21 mouse cellular contexts compared by ENCODE assay signal in genomic region chrX:152067789-152068188, GRCm38 (mm10). TPM values are rescaled to one million over a fixed set of nuclear protein-coding genes. Genes with fewer than 3 reads are reported as not detected.
DNase-seq lines count a peak whose midpoint lies in the region; ATAC-seq lines count a peak whose summit lies in the region.
"Had no signal": no experiment of that assay in that cellular context is flagged by ENCODE, and none has a peak within 500 bp of the region (broad histone marks: within the 10 kb centered on the region; RNA-seq: fewer than 3 reads in every experiment).

No protein-coding gene starts in this region.

- intact Hi-C loops in left cerebral cortex, postnatal 10 days (cut with DNase I) = no loop called here

- WGBS in forebrain, embryonic 11.5 days = 74% methylated on average over 1 of the region's 1 CpGs

- DNase-seq in left cerebral cortex, adult 11 months (ENCODE audit: low spot score) = peak; percentile 2
- no peak for DNase-seq in left cerebral cortex, postnatal 10 days (ENCODE audit: extremely low spot score in 1 of 2, low spot score in 2 of 2)
- DNase-seq in A20 (ENCODE audit: low read depth, low spot score) = peak; percentile 65
- peak; percentile 28 for DNase-seq in splenic B cell, adult 2 months (ENCODE audit: low read depth, low spot score)
- no peak for DNase-seq in forebrain, embryonic 11.5 days (ENCODE audit: low spot score)
- no peak for DNase-seq in T-cell, adult 2 months (ENCODE audit: low spot score)
- DNase-seq: adrenal gland, postnatal 14 days; cerebellum, adult 18-20 months; gastrocnemius, adult 2 months; heart, postnatal 10 days; kidney, adult 18-20 months; kidney, postnatal 10 days; lung, adult 2 months; thymus, postnatal 36 days had no signal

- H3K27ac ChIP-seq in forebrain, embryonic 11.5 days (ENCODE audit: low read depth, low read length) = no peak overlapping the region
- H3K27ac ChIP-seq: embryonic facial prominence, embryonic 10.5 days; forebrain, embryonic 12.5 days; gastrocnemius, adult 2 months; limb, embryonic 12.5 days; liver, embryonic 12.5 days; midbrain, embryonic 12.5 days had no signal

- ATAC-seq in common myeloid progenitor, adult 5-6 weeks (replicated peaks; ENCODE audit: low read depth, poor library complexity, severe bottlenecking) = peak; percentile 58
- ATAC-seq in forebrain, embryonic 11.5 days (replicated peaks; ENCODE audit: low FRiP score) = no peak
- ATAC-seq: liver, embryonic 12.5 days had no signal

- no peaks in the 10 kb centered on the region for H3K36me3 ChIP-seq in splenic B cell, adult 2 months (ENCODE audit: control insufficient read depth, insufficient read depth, low read length, poor library complexity, severe bottlenecking)
- H3K36me3 ChIP-seq in forebrain, embryonic 11.5 days (ENCODE audit: control insufficient read depth, insufficient read depth, low read length) = no peaks in the 10 kb centered on the region
- H3K36me3 ChIP-seq: forebrain, embryonic 12.5 days; midbrain, embryonic 12.5 days had no signal

- H3K9me3 ChIP-seq in forebrain, embryonic 11.5 days (ENCODE audit: control insufficient read depth, low read length) = no peaks in the 10 kb centered on the region
- H3K9me3 ChIP-seq: embryonic facial prominence, embryonic 10.5 days; forebrain, embryonic 12.5 days; limb, embryonic 12.5 days; liver, embryonic 12.5 days; midbrain, embryonic 12.5 days had no signal

- no peak overlapping the region for H3K4me3 ChIP-seq in forebrain, embryonic 11.5 days (ENCODE audit: low read depth, low read length)
- H3K4me3 ChIP-seq: embryonic facial prominence, embryonic 10.5 days; forebrain, embryonic 12.5 days; gastrocnemius, adult 2 months; limb, embryonic 12.5 days; liver, embryonic 12.5 days; midbrain, embryonic 12.5 days had no signal

- H3K9ac ChIP-seq in forebrain, embryonic 11.5 days (ENCODE audit: low read length) = no peak overlapping the region
- H3K9ac ChIP-seq: forebrain, embryonic 12.5 days; limb, embryonic 12.5 days; liver, embryonic 12.5 days; midbrain, embryonic 12.5 days had no signal

- H3K27me3 ChIP-seq in splenic B cell, adult 2 months (ENCODE audit: control insufficient read depth, insufficient read depth, low read length, poor library complexity, severe bottlenecking) = no peaks in the 10 kb centered on the region
- peaks cover 16% of the 10 kb centered on the region for H3K27me3 ChIP-seq in forebrain, embryonic 11.5 days (ENCODE audit: control insufficient read depth, insufficient read depth, low read length)

- no peaks in the 10 kb centered on the region for H3K4me1 ChIP-seq in forebrain, embryonic 11.5 days (replicated peaks; ENCODE audit: control insufficient read depth, insufficient read depth, low read length)
- H3K4me1 ChIP-seq: embryonic facial prominence, embryonic 10.5 days; forebrain, embryonic 12.5 days; limb, embryonic 12.5 days; midbrain, embryonic 12.5 days had no signal

- H3K4me2 ChIP-seq in forebrain, embryonic 11.5 days (ENCODE audit: low read depth, low read length, severe bottlenecking) = no peak overlapping the region
- H3K4me2 ChIP-seq: forebrain, embryonic 12.5 days; heart, embryonic 11.5 days; limb, embryonic 12.5 days; liver, embryonic 12.5 days; midbrain, embryonic 12.5 days had no signal

RNA-seq across cellular contexts. Expression of gene Smc1a, which starts 51.6 kb away (rescaled TPM):
- total RNA-seq in left cerebral cortex, postnatal 10 days (2021) = 10 to 100 TPM; 46.8 to 48.2 TPM
- total RNA-seq in common myeloid progenitor, adult 5-6 weeks (2017) = 293 and 367 TPM in 2 replicates
- 142 and 144 TPM in 2 replicates for polyA plus RNA-seq in forebrain, embryonic 11.5 days (2014; fragmentation: Nextera tagmentation; extraction: Ambion mirVana)

RNA-seq across cellular contexts. Expression of gene Ribc1, which starts 51.7 kb away (rescaled TPM):
- not detected for total RNA-seq in left cerebral cortex, postnatal 10 days (2021)
- total RNA-seq in common myeloid progenitor, adult 5-6 weeks (2017) = 1.2 and 1.6 TPM in 2 replicates
- polyA plus RNA-seq in forebrain, embryonic 11.5 days (2014; fragmentation: Nextera tagmentation; extraction: Ambion mirVana) = 4.4 and 4.8 TPM in 2 replicates

Comparison
In these comparisons a context has a peak if more than half of its experiments do, and no peak if none do; other contexts are left out.
1. DNase-seq: peak in left cerebral cortex, adult 11 months (single experiment), A20 (single experiment) and splenic B cell, adult 2 months (single experiment); none in left cerebral cortex, postnatal 10 days (0 of 2), forebrain, embryonic 11.5 days (single experiment) and T-cell, adult 2 months (single experiment).